Mouse (Mus musculus) thymus, adult 2 months (tissue): ENCODE results near the gene BC035947. TPM values are rescaled to one million over a fixed set of nuclear protein-coding genes. Genes with fewer than 3 reads are reported as not detected.

Experiments used
- DNase-seq: peaks from one replicate; pipeline ENCODE4 v3.0.0; 2021
- H3K27ac ChIP-seq: fragments of 200-500 bp; 2 replicates; pipeline ENCODE4 v1.5.1; 2012; ENCODE audit warnings: low read length, control low read depth; ENCODE audit not compliant: control insufficient read depth, insufficient read depth
- H3K27me3 ChIP-seq: fragments of 200-500 bp; 2 replicates; pipeline ENCODE4 v1.6.1; 2012; ENCODE audit warnings: mild to moderate bottlenecking, low read length, moderate library complexity, mixed read lengths; ENCODE audit not compliant: control insufficient read depth, insufficient read depth
- H3K36me3 ChIP-seq: fragments of 200-500 bp; 2 replicates; pipeline ENCODE4 v1.6.1; 2012; ENCODE audit warnings: mild to moderate bottlenecking, low read length, moderate library complexity; ENCODE audit not compliant: control insufficient read depth, insufficient read depth
- H3K4me1 ChIP-seq: fragments of 200-500 bp; replicated peaks from 2 replicates; pipeline ENCODE4 v1.6.1; 2012; ENCODE audit warnings: low read length; ENCODE audit not compliant: control insufficient read depth, insufficient read depth
- H3K4me3 ChIP-seq: fragments of 200-500 bp; 2 replicates; pipeline ENCODE4 v1.5.1; 2012; ENCODE audit warnings: mild to moderate bottlenecking, low read length, control low read depth, moderate library complexity; ENCODE audit not compliant: control insufficient read depth, insufficient read depth
- CTCF ChIP-seq: fragments of 200-500 bp; IDR thresholded peaks from 2 replicates; pipeline ENCODE4 v1.5.1; 2012; ENCODE audit warnings: mild to moderate bottlenecking, control low read depth, low read length, moderate library complexity, borderline replicate concordance; ENCODE audit not compliant: control insufficient read depth, poor library complexity, insufficient read depth; ENCODE audit errors: extremely low read depth
- POLR2A ChIP-seq: fragments of 200-500 bp; IDR thresholded peaks from 2 replicates; pipeline ENCODE4 v1.6.1; 2012; ENCODE audit warnings: mild to moderate bottlenecking, low read length, control low read depth, moderate library complexity; ENCODE audit not compliant: control insufficient read depth, poor library complexity, insufficient read depth; ENCODE audit errors: extremely low read depth
- WGBS: fragments of 180-500 bp; shearing (Covaris S2); methylation state at CpG from one replicate; pipeline ENCODE4 v1.1.7; 2018; 5-methylcytosine and 5-hydroxymethylcytosine counted together
- polyA plus RNA-seq: library from polyadenylated mRNA; depleted of rRNA; stranded (reverse); fragments of >200 nt; gene quantifications from 2 replicates; pipeline ENCODE4 v1.2.3, GENCODE M21; 2012

Gene BC035947
- polyA plus RNA-seq, 1 experiment, result not detected

- Histone ChIP-seq H3K4me3 (no peak overlapping the region), H3K4me1 (no peaks in the 10 kb centered on the region), H3K27me3 (no peaks in the 10 kb centered on the region), H3K27ac (no peak overlapping the region), H3K36me3 (no peaks in the 10 kb centered on the region)
- 95% methylated on average over 16 of the region's 16 CpGs for WGBS
- TF ChIP-seq POLR2A, result no peak
- no peak for TF ChIP-seq CTCF
- DNase-seq, result no peak
Observed at GRCm38 (mm10) chr1:78501036-78501435, 10.9 kb downstream of the BC035947 start.

GRCm38 (mm10) chr1:78490143-78490542 lies 21.8 kb downstream of the BC035947 start:
- H3K4me1 ChIP-seq, result peaks cover 7% of the 10 kb centered on the region
- TF ChIP-seq CTCF (no peak), POLR2A (no peak)
- no peak overlapping the region for H3K27ac ChIP-seq
- H3K4me3 ChIP-seq, result no peak overlapping the region
- no peak for DNase-seq
- 53% methylated on average over 1 of the region's 1 CpGs for WGBS
- H3K27me3 ChIP-seq, result no peaks in the 10 kb centered on the region
- H3K36me3 ChIP-seq, result no peaks in the 10 kb centered on the region

- Histone ChIP-seq H3K27ac (peak within 1 kb of the TSS; percentile 65), H3K4me3 (peak within 1 kb of the TSS; percentile 82), H3K27me3 (no peaks in the 10 kb centered on the region), H3K4me1 (peaks cover 13% of the 10 kb centered on the region), H3K36me3 (no peaks in the 10 kb centered on the region)
- under 1% methylated on average over 31 of the region's 31 CpGs for whole genome bisulfite sequencing
- TF ChIP-seq POLR2A, result peak; percentile 58; the same call in 1 of the 2 replicates
- TF ChIP-seq CTCF, result no peak
- peak; percentile 83 for DNase-seq
Observed at GRCm38 (mm10) chr1:78488752-78489492, 23.0 kb downstream of the BC035947 start, which contains the start of gene Farsb. Gene Farsb (minus strand): TSS chr1:78488897.

GRCm38 (mm10) chr1:78488427-78488751 lies 23.6 kb downstream of the BC035947 start:
- DNase-seq, result no peak
- Histone ChIP-seq H3K27ac (no peak overlapping the region), H3K36me3 (no peaks in the 10 kb centered on the region), H3K27me3 (no peaks in the 10 kb centered on the region), H3K4me3 (peak overlapping the region; percentile 82), H3K4me1 (peaks cover 13% of the 10 kb centered on the region)
- WGBS, result under 1% methylated on average over 28 of the region's 28 CpGs
- TF ChIP-seq CTCF, result no peak
- TF ChIP-seq POLR2A, result no peak

- Histone ChIP-seq H3K4me1 (peaks cover 13% of the 10 kb centered on the region), H3K27ac (peak overlapping the region; percentile 64), H3K4me3 (no peak overlapping the region), H3K36me3 (peaks cover 7% of the 10 kb centered on the region), H3K27me3 (no peaks in the 10 kb centered on the region)
- DNase-seq, result no peak
- TF ChIP-seq CTCF, result no peak
- no peak for TF ChIP-seq POLR2A
- WGBS, result 80% methylated on average over 2 of the region's 2 CpGs
Observed at GRCm38 (mm10) chr1:78484361-78484760, 27.6 kb downstream of the BC035947 start.

- no peak for DNase-seq
- no peak overlapping the region for H3K4me3 ChIP-seq
- peaks cover 13% of the 10 kb centered on the region for H3K4me1 ChIP-seq
- 99% methylated on average over 3 of the region's 3 CpGs for WGBS
- H3K27me3 ChIP-seq, result no peaks in the 10 kb centered on the region
- TF ChIP-seq POLR2A (no peak), CTCF (no peak)
- peaks cover 10% of the 10 kb centered on the region for H3K36me3 ChIP-seq
- H3K27ac ChIP-seq, result no peak overlapping the region
Observed at GRCm38 (mm10) chr1:78483430-78483829, 28.5 kb downstream of the BC035947 start.

GRCm38 (mm10) chr1:78472441-78472840 lies 39.5 kb downstream of the BC035947 start:
- H3K4me1 ChIP-seq, result no peaks in the 10 kb centered on the region
- peaks cover 63% of the 10 kb centered on the region for H3K36me3 ChIP-seq
- TF ChIP-seq CTCF (no peak), POLR2A (no peak)
- 98% methylated on average over 5 of the region's 5 CpGs for WGBS
- H3K4me3 ChIP-seq, result no peak overlapping the region
- no peaks in the 10 kb centered on the region for H3K27me3 ChIP-seq
- DNase-seq, result no peak
- H3K27ac ChIP-seq, result no peak overlapping the region
